ENCODE assay signal across 20 mouse cellular contexts in genomic region chr5:123893520-123893919, GRCm38 (mm10). TPM values are rescaled to one million over a fixed set of nuclear protein-coding genes. Genes with fewer than 3 reads are reported as not detected.
"Had no signal": no experiment of that assay in that cellular context is flagged by ENCODE, and none has a peak within 500 bp of the region (broad histone marks: within the 10 kb centered on the region; RNA-seq: fewer than 3 reads in every experiment).

No protein-coding gene starts in this region.

- DNase-seq: kidney, adult 2 months; kidney, postnatal 25 days; layer of hippocampus, adult 9-11 months; liver, embryonic 13.5 days; lung, adult 2 months; lung, postnatal 14 days; lung, postnatal 4 days; midbrain, embryonic 14.5 days; retina, postnatal 1 day; right cerebral cortex, postnatal 25 days; thymus, postnatal 25 days had no signal

- H3K36me3 ChIP-seq: liver, embryonic 13.5 days; neural tube, embryonic 12.5 days; neural tube, embryonic 15.5 days; stomach, embryonic 15.5 days had no signal

- H3K27me3 ChIP-seq: liver, embryonic 13.5 days; neural tube, embryonic 12.5 days; neural tube, embryonic 15.5 days; stomach, embryonic 15.5 days had no signal

- ATAC-seq: intestine, embryonic 16.5 days had no signal

RNA-seq across cellular contexts. Expression of gene Hcar2, which starts 28.2 kb away (rescaled TPM):
- total RNA-seq: layer of hippocampus, adult 2 months; left cerebral cortex, adult 2 months; left cerebral cortex, postnatal 10 days; left cerebral cortex, postnatal 36 days; midbrain, postnatal 0 days had no signal

RNA-seq across cellular contexts. Expression of gene Gm43518, which starts 33.7 kb away (rescaled TPM):
- total RNA-seq: midbrain, postnatal 0 days had no signal
